Mouse (Mus musculus) limb, embryonic 14.5 days (tissue): Measurements from ENCODE around the gene Gm49384. TPM values are rescaled to one million over a fixed set of nuclear protein-coding genes. Genes with fewer than 3 reads are reported as not detected.
"Not testable (repeated sequence)": the region's sequence is repeated elsewhere in the genome, so short reads cannot be mapped to it uniquely, and the experiment has no call there.

Experiments
- ATAC-seq: fragments of 200-750 bp; cut with Nextera tagmentation; 2 replicates; pipeline ENCODE4 v1.8.0; 2017; ENCODE audit warnings: low read depth, moderate number of reproducible peaks, moderate TSS enrichment; ENCODE audit not compliant: low FRiP score
- DNase-seq: peaks from one replicate; pipeline ENCODE4 v3.0.0-alpha.2; 2015; ENCODE audit warnings: low spot score
- H3K27ac ChIP-seq: fragments of 300-500 bp; sonication (generic); replicated peaks from 2 replicates; pipeline ENCODE4 v1.5.1; 2014; ENCODE audit warnings: low read depth, mild to moderate bottlenecking, low read length, moderate library complexity, mixed read lengths
- H3K27me3 ChIP-seq: fragments of 300-500 bp; sonication (generic); 2 replicates; pipeline ENCODE4 v1.6.1; 2014; ENCODE audit warnings: low read length, mixed read lengths; ENCODE audit not compliant: control insufficient read depth, insufficient read depth
- H3K36me3 ChIP-seq: fragments of 300-500 bp; sonication (generic); 2 replicates; pipeline ENCODE4 v1.6.1; 2014; ENCODE audit warnings: mild to moderate bottlenecking, low read length, moderate library complexity, mixed read lengths; ENCODE audit not compliant: control insufficient read depth, insufficient read depth
- H3K4me1 ChIP-seq: fragments of 300-500 bp; sonication (generic); 2 replicates; pipeline ENCODE4 v1.6.1; 2014; ENCODE audit warnings: antibody characterized with exemption, low read length, mixed read lengths; ENCODE audit not compliant: control insufficient read depth, insufficient read depth
- H3K4me2 ChIP-seq: fragments of 300-500 bp; sonication (generic); replicated peaks from 2 replicates; pipeline ENCODE4 v1.6.1; 2014; ENCODE audit warnings: low read depth, mild to moderate bottlenecking, low read length, moderate library complexity; ENCODE audit not compliant: severe bottlenecking
- H3K4me3 ChIP-seq: fragments of 300-500 bp; sonication (generic); replicated peaks from 2 replicates; pipeline ENCODE4 v1.5.1; 2014; ENCODE audit warnings: low read length
- H3K9ac ChIP-seq: fragments of 300-500 bp; sonication (generic); 2 replicates; pipeline ENCODE4 v1.6.1; 2014; ENCODE audit warnings: mild to moderate bottlenecking, low read depth, low read length, moderate library complexity; ENCODE audit not compliant: severe bottlenecking
- H3K9me3 ChIP-seq: fragments of 300-500 bp; sonication (generic); 2 replicates; pipeline ENCODE4 v1.6.1; 2016; ENCODE audit warnings: low read length; ENCODE audit not compliant: control insufficient read depth
- POLR2A ChIP-seq: fragments of 200-500 bp; IDR thresholded peaks from 2 replicates; pipeline ENCODE4 v1.8.0; 2012; ENCODE audit warnings: inconsistent platforms, mild to moderate bottlenecking, moderate library complexity, borderline replicate concordance; ENCODE audit not compliant: insufficient read depth, insufficient read length; ENCODE audit errors: extremely low read depth
- WGBS: fragments of 180-500 bp; shearing (Covaris S2); extraction: QIAGEN DNeasy Blood & Tissue Kit; methylation state at CpG from one replicate; pipeline ENCODE4 v1.1.7; 2014; 5-methylcytosine and 5-hydroxymethylcytosine counted together
- polyA plus RNA-seq, 2 experiments: library from polyadenylated mRNA; depleted of rRNA in 1 of 2; stranded (reverse) in 1 of 2; unstranded in 1 of 2; fragments of >200 nt; fragmentation: Nextera tagmentation in 1 of 2; extraction: Ambion mirVana in 1 of 2; gene quantifications; 2 replicates each; pipeline versions ENCODE4 v1.2.1 to v1.2.3; 2012 to 2014

The Gm49384 gene
- polyA plus RNA-seq, 2 experiments: 10.0 to 19.3 TPM

DNA sequence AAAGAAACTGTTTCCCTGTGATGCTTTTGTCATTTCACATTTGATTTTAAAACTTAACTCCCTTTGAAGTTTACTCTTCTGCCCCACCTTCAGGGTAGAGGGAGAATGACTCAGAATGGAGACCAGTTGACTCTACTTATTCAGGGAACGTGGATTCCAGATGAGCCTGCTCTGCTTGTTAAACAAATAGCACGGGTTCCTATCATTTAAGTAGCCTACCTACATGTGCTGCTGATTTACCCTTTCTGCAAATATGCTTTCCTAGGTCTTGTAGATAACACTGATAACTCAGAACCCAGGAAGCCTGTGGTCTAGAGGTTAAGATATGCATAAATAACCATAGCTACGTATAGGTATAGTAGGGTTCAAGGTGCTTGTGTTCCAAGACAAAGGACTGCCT is 39.2 kb downstream of the Gm49384 start:
- no peak overlapping the region for H3K9ac ChIP-seq
- no peak overlapping the region for H3K4me2 ChIP-seq
- H3K27ac ChIP-seq: no peak overlapping the region
- 0 out of 2 replicates have a peak, but pooled peaks cover 3% of the 10 kb centered on the region for H3K4me1 ChIP-seq
- no peak for TF ChIP-seq POLR2A
- ATAC-seq (no peak), DNase-seq (no peak)
- H3K27me3 ChIP-seq: no peaks in the 10 kb centered on the region
- no peaks in the 10 kb centered on the region for H3K9me3 ChIP-seq
- no peaks in the 10 kb centered on the region for H3K36me3 ChIP-seq
- 51% methylated on average over 3 of the region's 3 CpGs for whole genome bisulfite sequencing
- no peak overlapping the region for H3K4me3 ChIP-seq

DNA sequence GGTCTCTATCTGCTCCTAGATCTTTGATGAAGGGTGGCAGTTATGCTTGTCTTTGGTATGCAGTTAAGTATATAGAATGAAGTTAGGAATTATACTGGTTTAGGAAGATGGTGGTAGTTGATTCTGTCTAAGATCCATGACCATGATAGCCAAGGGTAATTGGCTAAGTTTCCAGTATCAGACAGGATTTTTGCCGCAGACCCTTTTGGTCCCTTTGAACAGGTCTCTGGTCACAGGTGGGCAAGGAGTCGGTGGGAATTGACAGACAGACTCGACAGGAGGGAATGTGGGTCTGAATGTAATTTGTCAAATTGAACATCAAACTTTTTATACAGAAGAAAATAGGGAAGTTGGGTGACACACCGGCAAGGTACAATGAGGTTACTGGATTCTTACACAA is 40.5 kb downstream of the Gm49384 start:
- not testable (repeated sequence) for H3K27me3 ChIP-seq, H3K27ac ChIP-seq, H3K4me3 ChIP-seq, H3K4me2 ChIP-seq, H3K36me3 ChIP-seq, DNase-seq, H3K4me1 ChIP-seq, H3K9ac ChIP-seq, ATAC-seq, H3K9me3 ChIP-seq
- WGBS: 84% methylated on average over 4 of the region's 4 CpGs

DNA sequence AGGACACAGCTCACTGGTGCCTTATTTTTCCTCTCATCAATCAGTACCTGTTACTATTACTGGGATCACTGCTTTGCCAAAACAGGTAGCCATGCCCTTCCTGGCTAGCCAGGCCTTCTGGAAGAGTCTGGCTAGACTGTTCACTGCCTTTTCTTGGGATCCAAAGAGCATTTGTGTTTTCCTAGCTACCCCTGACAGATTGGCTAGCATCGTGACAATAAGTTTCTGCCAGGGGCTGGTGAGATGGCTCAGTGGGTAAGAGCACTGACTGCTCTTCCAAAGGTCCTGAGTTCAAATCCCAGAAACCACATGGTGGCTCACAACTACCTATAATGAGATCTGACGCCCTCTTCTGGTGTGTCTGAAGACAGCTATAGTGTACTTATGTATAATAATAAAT is 43.4 kb downstream of the Gm49384 start:
- not testable (repeated sequence) for H3K27me3 ChIP-seq, ATAC-seq, DNase-seq, H3K4me3 ChIP-seq, H3K9me3 ChIP-seq, H3K4me1 ChIP-seq, H3K4me2 ChIP-seq, H3K9ac ChIP-seq, H3K27ac ChIP-seq
- 86% methylated on average over 2 of the region's 2 CpGs for WGBS
- peaks cover 23% of the 10 kb centered on the region for H3K36me3 ChIP-seq

DNA sequence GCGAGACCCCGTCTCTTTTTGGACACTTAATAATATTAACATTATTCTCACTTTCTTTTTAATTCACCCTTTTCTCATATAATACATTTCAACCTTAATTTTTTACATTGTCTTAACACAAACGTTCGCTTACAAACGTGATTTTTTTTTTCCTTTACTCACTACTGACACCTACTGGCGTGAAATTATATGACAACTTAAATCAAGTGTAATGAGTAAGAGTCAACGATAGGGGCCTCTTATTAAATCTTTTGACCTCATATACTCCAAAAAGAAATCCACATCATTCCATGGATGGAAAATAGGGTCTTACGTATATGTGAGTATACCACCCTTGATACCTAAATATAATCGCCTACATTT is 44.5 kb downstream of the Gm49384 start:
- H3K9ac ChIP-seq: no peak overlapping the region
- peaks cover 27% of the 10 kb centered on the region for H3K36me3 ChIP-seq
- H3K27ac ChIP-seq: no peak overlapping the region; the same call in 1 of the 2 replicates
- no peak for TF ChIP-seq POLR2A
- no peaks in the 10 kb centered on the region for H3K27me3 ChIP-seq
- WGBS: 6% methylated on average over 9 of the region's 9 CpGs
- DNase-seq (peak; percentile 82), ATAC-seq (no peak)
- H3K9me3 ChIP-seq: no peaks in the 10 kb centered on the region
- peak overlapping the region; percentile 21 for H3K4me3 ChIP-seq
- H3K4me1 ChIP-seq: 0 out of 2 replicates have a peak, but pooled peaks cover 3% of the 10 kb centered on the region
- H3K4me2 ChIP-seq: no peak overlapping the region

DNA sequence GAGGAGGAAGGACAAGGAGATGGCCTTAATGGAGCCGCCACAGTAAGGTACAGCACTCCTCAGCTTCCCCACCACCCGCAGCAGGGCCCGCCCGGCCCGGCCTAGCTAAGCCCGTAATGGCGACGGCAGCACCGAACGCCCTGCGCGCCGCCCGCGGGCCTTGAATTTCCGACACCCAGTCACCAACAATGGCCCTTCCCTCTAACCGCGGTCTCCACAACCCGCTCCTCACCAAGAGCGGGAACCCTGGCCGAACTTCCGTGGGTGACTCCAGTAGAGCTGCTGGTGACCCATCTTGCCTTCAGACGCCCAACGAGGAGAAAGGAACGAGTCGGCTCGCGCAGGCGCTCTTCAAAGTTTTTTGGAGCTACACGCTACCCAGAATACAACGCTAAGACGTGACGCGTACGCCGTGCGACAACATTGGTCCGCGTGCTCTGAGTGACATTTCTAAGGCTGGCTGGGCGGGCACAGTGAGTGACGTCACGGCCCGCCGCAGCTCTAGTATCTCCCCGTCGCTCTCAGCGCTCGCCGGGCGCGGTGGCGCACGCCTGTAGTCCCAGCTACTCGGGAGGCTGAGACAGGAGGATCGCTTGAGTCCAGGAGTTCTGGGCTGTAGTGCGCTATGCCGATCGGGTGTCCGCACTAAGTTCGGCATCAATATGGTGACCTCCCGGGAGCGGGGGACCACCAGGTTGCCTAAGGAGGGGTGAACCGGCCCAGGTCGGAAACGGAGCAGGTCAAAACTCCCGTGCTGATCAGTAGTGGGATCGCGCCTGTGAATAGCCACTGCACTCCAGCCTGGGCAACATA is 45.1 kb downstream of the Gm49384 start, which contains the start of gene Rps29:
Gene Rps29, minus strand, starts transcription at position 422 of the 813 bp plus-strand sequence.
- H3K4me3 ChIP-seq: peak within 1 kb of the TSS; percentile 69
- under 1% methylated on average over 55 of the region's 68 CpGs for WGBS
- peak within 1 kb of the TSS; percentile 94 for H3K9ac ChIP-seq
- not testable (repeated sequence) for H3K4me1 ChIP-seq, H3K9me3 ChIP-seq, H3K27me3 ChIP-seq
- ATAC-seq (peak; percentile 98), DNase-seq (peak; percentile 100)
- peak; percentile 94; the same call in 1 of the 2 replicates for TF ChIP-seq POLR2A
- H3K4me2 ChIP-seq: peak within 1 kb of the TSS; percentile 64
- peak within 1 kb of the TSS; percentile 95 for H3K27ac ChIP-seq
- peaks cover 27% of the 10 kb centered on the region for H3K36me3 ChIP-seq
